In genomic region chr13:113990247-113990646, GRCm38 (mm10) we compare ENCODE assay signal across 22 mouse cellular contexts.
DNase-seq lines count a peak whose midpoint lies in the region; ATAC-seq and TF ChIP-seq lines count a peak whose summit lies in the region.
"Had no signal": no experiment of that assay in that cellular context is flagged by ENCODE, and none has a peak within 500 bp of the region (broad histone marks: within the 10 kb centered on the region; RNA-seq: fewer than 3 reads in every experiment).

No protein-coding gene starts in this region.

- H3K27me3 ChIP-seq in kidney, embryonic 14.5 days (ENCODE audit: control insufficient read depth, insufficient read depth, low read length): no peaks in the 10 kb centered on the region
- no peaks in the 10 kb centered on the region for H3K27me3 ChIP-seq in kidney, adult 2 months (replicated peaks; ENCODE audit: control insufficient read depth, insufficient read depth, low read length)
- no peaks in the 10 kb centered on the region for H3K27me3 ChIP-seq in kidney, embryonic 16.5 days (ENCODE audit: insufficient read depth, low read length)
- H3K27me3 ChIP-seq: embryonic facial prominence, embryonic 13.5 days; embryonic facial prominence, embryonic 15.5 days; forebrain, embryonic 12.5 days had no signal

- no peaks in the 10 kb centered on the region for H3K4me1 ChIP-seq in kidney, embryonic 14.5 days (ENCODE audit: control insufficient read depth, insufficient read depth, low read length)
- H3K4me1 ChIP-seq in kidney, adult 2 months (ENCODE audit: control insufficient read depth, insufficient read depth, low read length): no peaks in the 10 kb centered on the region
- H3K4me1 ChIP-seq in kidney, embryonic 16.5 days (ENCODE audit: insufficient read depth, low read length): no peaks in the 10 kb centered on the region

- no peak overlapping the region for H3K27ac ChIP-seq in kidney, embryonic 14.5 days (ENCODE audit: low read depth, low read length)
- no peak overlapping the region for H3K27ac ChIP-seq in kidney, adult 2 months (ENCODE audit: insufficient read depth, low read depth, low read length)
- no peak overlapping the region for H3K27ac ChIP-seq in kidney, embryonic 16.5 days (ENCODE audit: low read length)
- H3K27ac ChIP-seq: embryonic facial prominence, embryonic 13.5 days; embryonic facial prominence, embryonic 15.5 days; forebrain, embryonic 10.5 days; forebrain, embryonic 12.5 days had no signal

- no peak for DNase-seq in frontal cortex, postnatal 10 days (ENCODE audit: low spot score in 2 of 2)
- no peak for DNase-seq in kidney, adult 2 months
- DNase-seq in kidney, adult 9 months: no peak
- DNase-seq: adrenal gland, postnatal 10 days; adrenal gland, postnatal 25 days; cerebellum, adult 11 months; cerebellum, adult 18-20 months; cerebellum, adult 8-10 months; cerebellum, adult 9-11 months; cerebellum, postnatal 14 days; cerebellum, postnatal 36 days; embryo, embryonic 11 days had no signal

- ATAC-seq in frontal cortex, adult (ENCODE audit: low TSS enrichment): peak; percentile 25
- ATAC-seq in kidney, embryonic 14.5 days (ENCODE audit: low FRiP score, low TSS enrichment): peak; percentile 57; the same call in 1 of the 2 replicates
- ATAC-seq in kidney, embryonic 16.5 days (ENCODE audit: low FRiP score, low TSS enrichment): peak; percentile 75; the same call in 1 of the 2 replicates
- peak; percentile 8; the same call in 1 of the 2 replicates for ATAC-seq in granulocyte monocyte progenitor cell, adult 5-6 weeks (replicated peaks; ENCODE audit: poor library complexity, severe bottlenecking)
- ATAC-seq: forebrain, embryonic 14.5 days had no signal

- no peak for TF ChIP-seq POLR2A in kidney, adult 2 months (IDR thresholded peaks at IDR 0.05; ENCODE audit: low read depth, low read length)

- H3K9ac ChIP-seq in kidney, embryonic 14.5 days (ENCODE audit: low read depth, low read length): no peak overlapping the region
- H3K9ac ChIP-seq in kidney, embryonic 16.5 days (replicated peaks; ENCODE audit: low read length): no peak overlapping the region
- H3K9ac ChIP-seq: embryonic facial prominence, embryonic 13.5 days; embryonic facial prominence, embryonic 15.5 days; forebrain, embryonic 12.5 days had no signal

- H3K9me3 ChIP-seq in kidney, embryonic 14.5 days (ENCODE audit: control insufficient read depth, low read length): no peaks in the 10 kb centered on the region
- H3K9me3 ChIP-seq in kidney, embryonic 16.5 days (ENCODE audit: low read length): 0 out of 2 replicates have a peak, but pooled peaks cover 3% of the 10 kb centered on the region
- H3K9me3 ChIP-seq: embryonic facial prominence, embryonic 13.5 days; embryonic facial prominence, embryonic 15.5 days; forebrain, embryonic 10.5 days; forebrain, embryonic 12.5 days had no signal

- no peaks in the 10 kb centered on the region for H3K36me3 ChIP-seq in kidney, embryonic 14.5 days (ENCODE audit: control insufficient read depth, insufficient read depth, low read length)
- no peaks in the 10 kb centered on the region for H3K36me3 ChIP-seq in kidney, adult 2 months (ENCODE audit: control insufficient read depth, insufficient read depth, low read length)
- H3K36me3 ChIP-seq in kidney, embryonic 16.5 days (ENCODE audit: insufficient read depth, low read length): 0 out of 2 replicates have a peak, but pooled peaks cover 3% of the 10 kb centered on the region
- H3K36me3 ChIP-seq: embryonic facial prominence, embryonic 15.5 days; forebrain, embryonic 12.5 days had no signal

- no peak overlapping the region for H3K4me2 ChIP-seq in kidney, embryonic 14.5 days (replicated peaks; ENCODE audit: low read depth, low read length)
- H3K4me2 ChIP-seq in kidney, embryonic 16.5 days (replicated peaks; ENCODE audit: low read depth, low read length): no peak overlapping the region
- H3K4me2 ChIP-seq: embryonic facial prominence, embryonic 13.5 days; embryonic facial prominence, embryonic 15.5 days; forebrain, embryonic 12.5 days had no signal

- no peak overlapping the region for H3K4me3 ChIP-seq in kidney, embryonic 14.5 days (ENCODE audit: low read length)
- H3K4me3 ChIP-seq in kidney, adult 2 months (ENCODE audit: insufficient read depth, low read depth, low read length): no peak overlapping the region
- no peak overlapping the region for H3K4me3 ChIP-seq in kidney, embryonic 16.5 days (ENCODE audit: low read length)
- H3K4me3 ChIP-seq: embryonic facial prominence, embryonic 13.5 days; embryonic facial prominence, embryonic 15.5 days; erythroblast, embryonic 14.5 days; forebrain, embryonic 10.5 days; forebrain, embryonic 12.5 days had no signal

- TF ChIP-seq CTCF in kidney, adult 2 months (conservative IDR thresholded peaks at IDR 0.05; ENCODE audit: insufficient read depth, insufficient read length, low read depth, low read length): no peak

- WGBS in kidney, embryonic 14.5 days: 61% methylated on average over 3 of the region's 3 CpGs
- WGBS in kidney, adult 2 months: 64% methylated on average over 3 of the region's 3 CpGs
- 62% methylated on average over 3 of the region's 3 CpGs for WGBS in kidney, embryonic 16.5 days

Comparison
In these comparisons a context has a peak if more than half of its experiments do, and no peak if none do; other contexts are left out.
1. ATAC-seq: peak in every context shown above with its lines; median percentile 75 in kidney, embryonic 16.5 days; 57 in kidney, embryonic 14.5 days; 25 in frontal cortex, adult; 8 in granulocyte monocyte progenitor cell, adult 5-6 weeks.